Mouse (Mus musculus) neutrophil, adult 5-6 weeks (primary cell): ENCODE results near the gene Adamtsl1. TPM values are rescaled to one million over a fixed set of nuclear protein-coding genes. Genes with fewer than 3 reads are reported as not detected.

Source experiments
- ATAC-seq: fragments of 151-379, 151-347 bp; 2 replicates; pipeline ENCODE4 v1.8.0; 2017; ENCODE audit warnings: mild to moderate bottlenecking, moderate TSS enrichment; ENCODE audit not compliant: insufficient number of reproducible peaks, poor library complexity, low FRiP score, severe bottlenecking; ENCODE audit errors: extremely low read depth
- total RNA-seq: library from RNA; stranded (forward); fragments of 200-1000 nt; gene quantifications from 2 replicates; pipeline ENCODE4 v1.2.3, GENCODE M21; 2017

The Adamtsl1 gene
- total RNA-seq, 1 experiment from 2014 or later, result not detected

- no peak for ATAC-seq
Observed at GRCm38 (mm10) chr4:86326638-86327037, 812.7 kb downstream of the Adamtsl1 start.

GRCm38 (mm10) chr4:86329481-86329880 lies 815.5 kb downstream of the Adamtsl1 start:
- no peak for ATAC-seq

- no peak for ATAC-seq
Observed at GRCm38 (mm10) chr4:86335861-86336415, 822.0 kb downstream of the Adamtsl1 start.

GRCm38 (mm10) chr4:86337216-86337765 lies 823.3 kb downstream of the Adamtsl1 start:
- ATAC-seq, result no peak

- ATAC-seq, result no peak
Observed at GRCm38 (mm10) chr4:86349341-86349740, 835.4 kb downstream of the Adamtsl1 start.

- ATAC-seq, result no peak
Observed at GRCm38 (mm10) chr4:86352121-86352520, 838.1 kb downstream of the Adamtsl1 start.

GRCm38 (mm10) chr4:86353550-86353949 lies 839.6 kb downstream of the Adamtsl1 start:
- no peak for ATAC-seq

GRCm38 (mm10) chr4:86359398-86359797 lies 845.4 kb downstream of the Adamtsl1 start:
- no peak for ATAC-seq

- no peak for ATAC-seq
Observed at GRCm38 (mm10) chr4:86369055-86369454, 855.1 kb downstream of the Adamtsl1 start.

- ATAC-seq, result no peak
Observed at GRCm38 (mm10) chr4:86373166-86373565, 859.2 kb downstream of the Adamtsl1 start.

- ATAC-seq, result no peak
Observed at GRCm38 (mm10) chr4:86383124-86383523, 869.2 kb downstream of the Adamtsl1 start.

GRCm38 (mm10) chr4:86385121-86385520 lies 871.1 kb downstream of the Adamtsl1 start:
- ATAC-seq, result no peak

GRCm38 (mm10) chr4:86388430-86388829 lies 874.5 kb downstream of the Adamtsl1 start:
- no peak for ATAC-seq

GRCm38 (mm10) chr4:86391176-86391575 lies 877.2 kb downstream of the Adamtsl1 start:
- no peak for ATAC-seq

GRCm38 (mm10) chr4:86395636-86396035 lies 881.7 kb downstream of the Adamtsl1 start:
- no peak for ATAC-seq

- ATAC-seq, result no peak
Observed at GRCm38 (mm10) chr4:86396672-86397288, 882.8 kb downstream of the Adamtsl1 start.

- ATAC-seq, result no peak
Observed at GRCm38 (mm10) chr4:86397470-86397869, 883.5 kb downstream of the Adamtsl1 start.

- no peak for ATAC-seq
Observed at GRCm38 (mm10) chr4:86401116-86401515, 887.1 kb downstream of the Adamtsl1 start.

GRCm38 (mm10) chr4:86406501-86407199 lies 892.7 kb downstream of the Adamtsl1 start:
- no peak for ATAC-seq

GRCm38 (mm10) chr4:86407200-86407527 lies 893.2 kb downstream of the Adamtsl1 start:
- ATAC-seq, result no peak
